Mouse (Mus musculus) lung, postnatal 4 days (tissue): ENCODE data around the gene 4930467E23Rik.
"Not testable (repeated sequence)": the region's sequence is repeated elsewhere in the genome, so short reads cannot be mapped to it uniquely, and the experiment has no call there.

ENCODE experiments used
- DNase-seq, 2 experiments: peaks; one replicate each; pipeline ENCODE4 v3.0.0; 2021

The 4930467E23Rik gene

GRCm38 (mm10) chr8:19711171-19711860, 18.1 kb upstream of the 4930467E23Rik start:
- not testable (repeated sequence) for DNase-seq

DNA sequence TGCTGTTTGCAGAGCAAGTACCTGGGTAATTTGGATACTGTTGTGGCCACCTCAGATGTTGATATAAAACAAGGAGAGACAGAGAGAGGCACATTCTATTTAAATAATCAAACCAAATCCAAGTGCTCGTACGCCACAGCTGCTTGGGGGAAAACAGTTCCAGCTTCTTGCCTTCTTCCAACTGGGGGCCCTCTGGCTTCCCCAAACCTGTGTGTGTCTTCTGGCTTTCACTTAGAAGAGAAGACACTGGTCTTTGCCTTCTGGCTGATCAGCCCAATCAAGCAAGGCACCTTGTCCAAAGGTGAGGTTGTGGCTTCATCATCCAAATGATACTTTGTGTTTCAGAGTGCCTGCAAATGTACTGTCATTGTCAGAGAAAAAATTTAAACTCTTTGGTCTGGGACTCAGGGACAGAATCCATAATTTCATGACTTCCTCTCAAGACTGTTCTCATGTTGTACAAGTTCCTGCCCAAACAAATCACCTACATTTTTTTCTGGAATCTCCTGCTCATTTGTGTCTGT, 17.1 kb upstream of the 4930467E23Rik start:
- DNase-seq: not testable (repeated sequence)

GRCm38 (mm10) chr8:19712816-19713215, 16.6 kb upstream of the 4930467E23Rik start:
- not testable (repeated sequence) for DNase-seq

- DNase-seq: peak; percentile 45 to 55
Observed at GRCm38 (mm10) chr8:19713232-19713834, 16.0 kb upstream of the 4930467E23Rik start.

DNA sequence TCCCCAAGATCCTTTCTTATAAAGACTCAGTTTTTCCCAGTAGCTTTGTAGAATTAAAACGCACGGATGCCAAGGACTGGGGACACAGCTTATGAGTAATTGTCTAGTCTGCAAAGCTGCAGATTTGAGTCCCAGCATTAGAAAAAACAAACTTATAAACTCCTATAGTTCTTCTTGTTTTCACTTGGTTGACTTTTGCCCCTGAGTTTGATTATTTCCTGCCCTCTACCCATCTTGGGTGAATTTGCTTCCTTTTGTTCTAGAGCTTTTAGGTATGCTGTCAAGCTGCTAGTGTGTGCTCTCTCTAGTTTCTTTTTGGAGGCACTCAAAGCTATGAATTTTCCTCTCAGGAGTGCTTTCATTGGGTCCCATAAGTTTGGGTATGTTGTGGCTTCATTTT, 14.9 kb upstream of the 4930467E23Rik start:
- DNase-seq: not testable (repeated sequence)

DNA sequence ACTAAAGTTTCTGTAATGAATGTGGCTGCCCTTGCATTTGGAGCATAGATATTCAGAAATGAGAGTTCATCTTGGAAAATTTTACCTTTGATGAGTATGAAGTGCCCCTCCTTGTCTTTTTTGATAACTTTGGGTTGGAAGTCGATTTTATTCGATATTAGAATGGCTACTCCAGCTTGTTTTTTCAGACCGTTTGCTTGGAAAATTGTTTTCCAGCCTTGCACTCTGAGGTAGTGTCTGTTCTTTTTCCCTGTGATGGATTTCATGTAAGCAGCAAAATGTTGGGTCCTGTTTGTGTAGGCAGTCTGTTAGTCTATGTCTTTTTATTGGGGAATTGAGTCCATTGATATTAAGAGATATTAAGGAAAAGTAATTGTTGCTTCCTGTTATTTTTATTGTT, 14.1 kb upstream of the 4930467E23Rik start:
- DNase-seq: not testable (repeated sequence)

GRCm38 (mm10) chr8:19717851-19718250, 11.5 kb upstream of the 4930467E23Rik start:
- peak; percentile 36 to 50 for DNase-seq

DNA sequence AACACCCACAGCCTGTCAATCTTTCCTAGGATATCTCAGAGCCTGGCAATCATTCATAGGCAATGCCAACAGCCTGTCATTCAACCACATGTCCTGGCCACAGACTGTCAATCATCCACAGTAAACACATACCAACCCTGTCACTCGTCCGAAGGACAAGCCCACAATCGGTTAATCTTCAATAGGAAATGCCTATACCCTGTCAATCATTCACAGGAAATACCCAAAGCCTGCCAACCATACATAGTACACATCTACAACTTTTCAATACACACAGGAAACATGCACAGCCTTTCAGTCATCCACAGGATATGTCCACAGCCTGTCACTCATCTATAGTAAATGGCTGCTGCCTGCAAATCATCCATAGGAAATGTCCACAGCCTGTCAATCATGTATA, 9.9 kb upstream of the 4930467E23Rik start:
- peak in 1 of 2 experiments; percentile 46 for DNase-seq

DNA sequence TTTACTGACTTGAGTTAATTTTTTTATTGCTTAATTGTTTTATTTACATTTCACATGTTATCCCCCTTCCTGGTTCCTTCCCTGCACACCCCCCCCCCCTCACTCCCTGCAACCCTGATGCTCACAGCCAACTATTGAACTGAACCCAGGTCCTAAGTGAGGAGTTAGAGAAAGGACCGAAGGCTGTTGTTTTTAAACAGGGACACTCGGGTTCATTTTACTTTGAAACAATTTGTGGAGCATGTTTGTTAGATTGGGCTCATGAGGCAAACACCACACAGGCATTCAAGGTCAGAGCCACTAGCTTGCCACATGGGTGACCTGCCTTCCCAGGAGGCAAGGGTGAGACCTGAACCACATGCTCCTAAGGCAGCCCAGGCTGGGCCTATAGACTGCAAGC, 4.5 kb upstream of the 4930467E23Rik start:
- DNase-seq: peak in 1 of 2 experiments; percentile 25

DNA sequence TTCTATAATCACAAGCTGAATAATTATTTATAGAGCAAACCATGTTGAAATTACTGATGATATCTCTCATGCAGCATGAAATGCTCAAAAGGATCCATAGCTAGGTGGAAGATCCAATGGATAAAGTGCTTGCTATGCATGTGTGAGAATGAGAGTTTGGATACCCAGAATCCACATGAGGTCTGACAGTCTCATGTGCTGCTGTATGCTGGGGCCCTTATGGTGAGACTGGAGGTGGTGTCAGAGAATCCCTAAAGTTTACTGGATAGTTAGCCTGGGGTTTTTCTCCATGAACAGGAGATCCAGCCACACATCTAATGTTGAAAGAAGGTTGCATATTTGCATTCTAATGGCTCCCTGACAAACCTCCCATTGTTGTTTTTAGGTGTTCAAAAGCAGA, 22.4 kb downstream of the 4930467E23Rik start:
- not testable (repeated sequence) for DNase-seq

DNA sequence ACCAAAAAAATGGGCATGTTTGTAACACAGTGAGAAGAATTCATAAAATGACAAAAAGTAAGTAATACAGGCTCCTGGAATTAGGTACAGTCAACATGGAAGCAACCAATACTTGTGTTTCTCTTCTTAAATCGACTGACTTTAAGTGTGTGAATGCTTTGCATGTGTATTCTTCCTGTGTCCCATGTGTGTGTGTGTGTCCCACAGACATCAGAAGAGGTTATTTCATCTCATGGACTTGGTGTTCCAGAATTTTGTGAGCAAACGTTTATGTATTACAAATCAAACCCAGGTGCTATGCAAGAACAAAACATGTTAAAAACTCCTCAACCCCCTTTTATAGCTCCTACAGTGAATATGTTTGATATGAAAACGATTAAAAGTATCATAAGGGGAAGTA, 24.8 kb downstream of the 4930467E23Rik start:
- peak in 1 of 2 experiments; percentile 17 for DNase-seq

GRCm38 (mm10) chr8:19754961-19755360, 25.6 kb downstream of the 4930467E23Rik start:
- DNase-seq: not testable (repeated sequence)

DNA sequence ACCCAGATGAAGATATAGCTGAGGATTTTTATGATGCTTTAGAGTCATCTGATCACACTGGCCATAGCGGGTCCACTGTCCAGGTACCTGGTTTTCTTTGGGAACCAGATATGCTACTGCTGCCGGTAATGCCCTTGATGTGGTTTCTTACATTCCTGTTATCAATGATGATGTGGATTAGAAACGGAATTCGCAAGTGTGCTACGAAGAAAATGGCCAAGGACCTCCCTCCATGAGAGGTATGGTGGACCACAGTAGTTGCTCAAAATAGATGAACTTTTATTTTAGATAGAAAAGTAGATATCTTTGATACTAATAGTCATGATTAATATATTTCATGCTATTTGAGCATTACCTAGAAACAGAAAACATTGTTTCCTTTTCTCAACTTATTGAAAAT, 32.3 kb downstream of the 4930467E23Rik start:
- DNase-seq: not testable (repeated sequence)

GRCm38 (mm10) chr8:19762860-19763592, 33.6 kb downstream of the 4930467E23Rik start:
- DNase-seq: peak in 1 of 2 experiments; percentile 57

DNA sequence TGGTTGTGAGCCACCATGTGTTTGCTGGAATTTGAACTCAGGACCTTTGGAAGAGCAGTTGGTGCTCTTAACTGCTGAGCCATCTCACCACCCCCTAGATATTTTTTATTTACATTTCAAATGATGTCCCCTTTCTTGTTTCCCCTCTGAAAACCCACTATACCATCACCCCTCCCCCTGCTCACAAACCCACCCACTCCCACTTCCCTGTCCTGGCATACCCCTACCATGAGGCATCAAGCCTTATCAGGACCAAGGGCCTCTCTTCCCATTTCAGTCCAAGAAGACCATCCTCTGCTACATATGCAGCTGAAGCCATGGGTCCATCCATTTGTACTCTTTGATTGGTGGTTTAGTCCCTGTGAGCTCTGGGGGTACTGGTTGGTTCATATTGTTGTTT, 36.2 kb downstream of the 4930467E23Rik start:
- DNase-seq: peak in 1 of 2 experiments; percentile 42

GRCm38 (mm10) chr8:19773461-19773860, 44.1 kb downstream of the 4930467E23Rik start:
- not testable (repeated sequence) for DNase-seq

DNA sequence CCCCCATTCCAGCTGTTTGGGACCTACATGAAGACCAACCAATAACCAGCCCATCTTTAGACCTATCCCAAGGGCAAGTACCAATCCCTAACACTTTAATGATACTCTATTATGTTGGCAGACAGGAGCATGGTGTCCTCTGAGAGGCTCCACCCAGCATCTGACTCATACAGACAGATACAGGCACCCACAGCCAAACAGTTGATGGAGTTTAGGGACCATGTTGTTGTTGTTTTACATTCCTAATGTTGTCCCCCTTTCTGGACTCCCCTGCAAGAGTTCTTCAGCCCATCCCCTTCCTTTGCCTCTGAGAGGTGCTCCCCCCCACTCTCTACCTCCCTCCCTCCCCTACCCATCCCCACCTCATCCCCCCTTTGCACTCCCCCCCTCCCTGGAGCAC, 46.9 kb downstream of the 4930467E23Rik start:
- DNase-seq: peak in 1 of 2 experiments; percentile 20

GRCm38 (mm10) chr8:19777500-19777899, 48.1 kb downstream of the 4930467E23Rik start:
- DNase-seq: not testable (repeated sequence)

- peak; percentile 23 to 47 for DNase-seq
Observed at GRCm38 (mm10) chr8:19778126-19778525, 48.8 kb downstream of the 4930467E23Rik start.

- DNase-seq: not testable (repeated sequence)
Observed at GRCm38 (mm10) chr8:19778891-19779290, 49.5 kb downstream of the 4930467E23Rik start.

GRCm38 (mm10) chr8:19780212-19780611, 50.8 kb downstream of the 4930467E23Rik start:
- peak in 1 of 2 experiments; percentile 27 for DNase-seq

DNA sequence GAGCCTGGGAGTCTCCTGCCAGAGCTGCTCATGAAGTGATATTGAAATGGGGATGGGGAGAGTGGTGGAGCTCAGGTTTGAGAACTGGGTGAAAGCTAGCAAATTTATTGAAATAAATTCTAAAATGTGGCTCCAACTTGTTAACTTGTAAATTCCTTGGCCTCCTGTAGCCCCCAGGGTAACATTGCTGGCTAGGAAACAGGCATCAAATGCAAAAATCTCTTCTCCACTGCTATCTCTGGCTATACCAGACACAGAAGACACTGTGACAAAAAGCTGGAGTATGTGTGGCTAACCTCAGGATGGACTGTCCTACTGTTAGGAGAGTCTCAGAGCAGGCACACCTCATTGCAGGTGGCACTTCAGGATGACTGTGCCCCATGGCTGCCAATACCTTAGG, 51.3 kb downstream of the 4930467E23Rik start:
- DNase-seq: not testable (repeated sequence)
